Mouse (Mus musculus) erythroblast, embryonic 14.5 days (primary cell): Measurements from ENCODE around the gene Cnn1.

Experiments used
- GATA1 ChIP-seq: IDR thresholded peaks from 2 replicates; pipeline ENCODE4 v1.6.1; 2012; ENCODE audit warnings: low read length, inconsistent platforms, mixed read lengths
- TAL1 ChIP-seq: IDR thresholded peaks from 3 replicates; pipeline ENCODE4 v1.6.1; 2012; ENCODE audit warnings: low read length, inconsistent platforms, mixed read lengths

DNA sequence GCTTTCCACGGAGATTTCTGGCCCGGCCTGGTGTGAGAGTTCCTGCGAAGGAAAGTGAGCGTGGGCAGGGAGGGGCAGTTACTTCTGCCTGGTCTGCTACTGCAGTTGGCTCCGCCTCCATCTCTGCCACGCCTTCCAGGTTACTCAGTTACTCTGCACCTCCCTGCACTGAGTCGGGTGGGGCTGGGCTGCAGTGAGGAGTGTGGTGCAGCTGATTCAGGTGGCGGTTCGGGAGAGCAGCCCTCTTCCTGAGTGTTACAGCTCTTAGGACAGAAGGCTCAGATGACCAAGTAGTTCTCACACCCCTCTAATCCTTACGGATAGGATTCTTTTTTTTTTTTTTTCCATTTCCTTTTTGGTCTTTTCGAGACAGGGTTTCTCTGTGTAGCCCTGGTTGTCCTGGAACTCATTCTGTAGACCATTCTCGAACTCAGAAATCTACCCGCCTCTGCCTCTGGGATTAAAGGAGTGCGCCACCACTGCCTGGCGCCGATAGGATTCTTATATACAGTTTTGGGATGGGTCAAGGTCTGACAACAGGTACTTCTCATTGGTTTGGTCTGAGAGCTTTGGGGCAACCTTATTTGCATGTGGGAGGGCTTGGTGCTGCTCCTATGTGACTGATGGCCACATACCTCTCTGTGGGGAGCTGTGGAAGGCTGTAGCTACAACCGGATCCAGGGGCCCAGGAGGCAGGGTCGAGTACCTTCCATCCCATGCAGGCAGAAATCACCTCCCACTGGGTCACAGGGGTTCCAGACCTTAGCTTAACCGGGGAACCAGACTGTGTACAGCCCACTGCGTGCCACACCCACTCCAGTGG is 50.6 kb downstream of the Cnn1 start:
- TF ChIP-seq TAL1 (no peak), GATA1 (no peak)
